Mouse (Mus musculus) neural tube, embryonic 11.5 days (tissue): Measurements from ENCODE around the gene Pdcd2l. TPM values are rescaled to one million over a fixed set of nuclear protein-coding genes. Genes with fewer than 3 reads are reported as not detected.
A peak's percentile ranks its signal among the peaks of the same experiment; 100 is the strongest.

Experiments used
- ATAC-seq: fragments of 200-750 bp; cut with Nextera tagmentation; 2 replicates; pipeline ENCODE4 v1.8.0; 2017; ENCODE audit warnings: moderate number of reproducible peaks, mild to moderate bottlenecking, moderate TSS enrichment, moderate library complexity; ENCODE audit not compliant: insufficient read depth, low FRiP score, low TSS enrichment
- DNase-seq: peaks from one replicate; pipeline ENCODE4 v3.0.0-alpha.2; 2015; ENCODE audit warnings: low spot score
- H3K27ac ChIP-seq: fragments of 300-500 bp; sonication (generic); 2 replicates; pipeline ENCODE4 v1.5.1; 2014; ENCODE audit warnings: low read depth, mild to moderate bottlenecking, low read length
- H3K27me3 ChIP-seq: fragments of 300-500 bp; sonication (generic); 2 replicates; pipeline ENCODE4 v1.6.1; 2014; ENCODE audit warnings: mild to moderate bottlenecking, low read length, mixed read lengths; ENCODE audit not compliant: control insufficient read depth, insufficient read depth
- H3K36me3 ChIP-seq: fragments of 300-500 bp; sonication (generic); 2 replicates; pipeline ENCODE4 v1.6.1; 2014; ENCODE audit warnings: mild to moderate bottlenecking, low read length, moderate library complexity, mixed read lengths; ENCODE audit not compliant: control insufficient read depth, insufficient read depth
- H3K4me1 ChIP-seq: fragments of 300-500 bp; sonication (generic); 2 replicates; pipeline ENCODE4 v1.6.1; 2014; ENCODE audit warnings: low read length, mixed read lengths; ENCODE audit not compliant: control insufficient read depth, insufficient read depth
- H3K4me2 ChIP-seq: fragments of 300-500 bp; sonication (generic); 2 replicates; pipeline ENCODE4 v1.6.1; 2014; ENCODE audit warnings: low read depth, mild to moderate bottlenecking, moderate library complexity
- H3K4me3 ChIP-seq: fragments of 300-500 bp; sonication (generic); 2 replicates; pipeline ENCODE4 v1.5.1; 2014; ENCODE audit warnings: low read depth, low read length
- H3K9ac ChIP-seq: fragments of 300-500 bp; sonication (generic); 2 replicates; pipeline ENCODE4 v1.6.1; 2014; ENCODE audit warnings: mild to moderate bottlenecking, low read length
- H3K9me3 ChIP-seq: fragments of 300-500 bp; sonication (generic); 2 replicates; pipeline ENCODE4 v1.6.1; 2016; ENCODE audit warnings: low read length; ENCODE audit not compliant: control insufficient read depth
- WGBS: fragments of 180-500 bp; shearing (Covaris S2); extraction: QIAGEN DNeasy Blood & Tissue Kit; methylation state at CpG from one replicate; pipeline ENCODE4 v1.1.7; 2014; 5-methylcytosine and 5-hydroxymethylcytosine counted together
- polyA plus RNA-seq: library from polyadenylated mRNA; unstranded; fragments of >200 nt; fragmentation: Nextera tagmentation; extraction: Ambion mirVana; gene quantifications from 2 replicates; pipeline ENCODE4 v1.2.1, GENCODE M21; 2014

Pdcd2l gene
- polyA plus RNA-seq, 1 experiment from 2014 or later: 64.4 TPM

GRCm38 (mm10) chr7:34230116-34230515, 33.7 kb upstream of the Pdcd2l start, which contains the start of gene Gpi1:
Gpi1 (minus strand) TSS chr7:34230336.
- Histone ChIP-seq H3K36me3 (peaks cover 6% of the 10 kb centered on the region; the same call in 1 of the 2 replicates), H3K9ac (peak within 1 kb of the TSS; percentile 70), H3K27me3 (no peaks in the 10 kb centered on the region), H3K9me3 (no peaks in the 10 kb centered on the region), H3K4me1 (0 out of 2 replicates have a peak, but pooled peaks cover 6% of the 10 kb centered on the region), H3K4me2 (peak within 1 kb of the TSS; percentile 75), H3K4me3 (peak within 1 kb of the TSS; percentile 61), H3K27ac (0 out of 2 replicates have a peak within 1 kb of the TSS, but pooled peaks have one; percentile 54)
- peak; percentile 93 for DNase-seq
- ATAC-seq: peak; percentile 76
- WGBS: under 1% methylated on average over 39 of the region's 39 CpGs

GRCm38 (mm10) chr7:34229691-34230111, 33.2 kb upstream of the Pdcd2l start:
- 0 out of 2 replicates have a peak, but pooled peaks cover 6% of the 10 kb centered on the region for H3K4me1 ChIP-seq
- peak overlapping the region; percentile 75 for H3K4me2 ChIP-seq
- ATAC-seq (peak; percentile 28), DNase-seq (peak; percentile 66)
- H3K36me3 ChIP-seq: peaks cover 6% of the 10 kb centered on the region; the same call in 1 of the 2 replicates
- H3K27ac ChIP-seq: 0 out of 2 replicates have a peak overlapping the region, but pooled peaks have one; percentile 54
- no peaks in the 10 kb centered on the region for H3K9me3 ChIP-seq
- under 1% methylated on average over 18 of the region's 19 CpGs for WGBS
- peak overlapping the region; percentile 61 for H3K4me3 ChIP-seq
- no peaks in the 10 kb centered on the region for H3K27me3 ChIP-seq
- H3K9ac ChIP-seq: peak overlapping the region; percentile 70

DNA sequence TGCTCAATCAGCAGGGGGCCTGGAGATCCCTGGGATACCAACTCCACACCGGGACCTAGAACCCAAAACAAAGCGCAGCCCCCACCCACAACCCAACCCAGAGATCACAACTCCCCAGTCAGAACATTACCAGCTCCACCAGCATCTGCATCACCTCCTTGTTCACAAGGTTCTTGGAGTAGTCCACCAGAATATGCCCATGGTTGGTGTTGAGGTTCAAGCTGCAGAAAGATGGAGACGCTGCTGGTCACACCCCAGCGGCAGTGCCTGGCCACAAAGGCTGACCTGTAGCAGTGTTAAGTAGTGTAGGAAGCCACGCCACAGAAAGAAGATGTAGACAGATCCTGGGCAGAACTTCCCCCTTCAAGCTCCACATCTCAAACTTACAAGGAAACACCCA, 32.7 kb upstream of the Pdcd2l start:
- DNase-seq: no peak
- Histone ChIP-seq H3K9me3 (no peaks in the 10 kb centered on the region), H3K36me3 (peaks cover 7% of the 10 kb centered on the region; the same call in 1 of the 2 replicates), H3K4me1 (0 out of 2 replicates have a peak, but pooled peaks cover 6% of the 10 kb centered on the region), H3K4me3 (peak overlapping the region; percentile 61), H3K27ac (no peak overlapping the region), H3K4me2 (peak overlapping the region; percentile 75), H3K27me3 (no peaks in the 10 kb centered on the region), H3K9ac (peak overlapping the region; percentile 70)
- WGBS: 18% methylated on average over 5 of the region's 5 CpGs
- ATAC-seq: no peak

DNA sequence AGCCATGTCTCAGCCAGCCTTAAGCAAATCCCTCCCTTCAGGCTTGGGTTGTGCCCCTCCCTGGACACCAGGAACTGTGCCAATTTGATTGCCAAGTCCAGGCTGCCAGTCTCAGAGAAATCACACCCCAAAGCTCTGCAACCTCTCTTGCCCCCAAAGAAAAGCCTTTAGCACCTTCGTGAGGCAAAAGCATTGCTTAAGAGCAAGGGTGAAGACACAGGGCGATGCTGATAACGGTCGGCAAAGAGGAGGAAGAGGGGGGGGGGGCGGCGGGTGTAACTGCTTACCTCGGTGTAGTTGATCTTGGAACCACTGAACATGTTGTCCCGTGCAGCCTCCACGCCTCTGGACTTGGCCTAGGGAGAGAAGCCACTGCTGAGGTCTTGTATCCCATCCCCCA, 32.2 kb upstream of the Pdcd2l start:
- WGBS: 64% methylated on average over 7 of the region's 9 CpGs
- H3K4me1 ChIP-seq: 0 out of 2 replicates have a peak, but pooled peaks cover 6% of the 10 kb centered on the region
- no peak overlapping the region for H3K27ac ChIP-seq
- H3K27me3 ChIP-seq: no peaks in the 10 kb centered on the region
- no peak overlapping the region; the same call in 1 of the 2 replicates for H3K9ac ChIP-seq
- ATAC-seq (no peak), DNase-seq (no peak)
- peak overlapping the region; percentile 61 for H3K4me3 ChIP-seq
- peaks cover 9% of the 10 kb centered on the region; the same call in 1 of the 2 replicates for H3K36me3 ChIP-seq
- peak overlapping the region; percentile 75 for H3K4me2 ChIP-seq
- no peaks in the 10 kb centered on the region for H3K9me3 ChIP-seq

- no peak overlapping the region for H3K27ac ChIP-seq
- no peak overlapping the region for H3K4me2 ChIP-seq
- no peaks in the 10 kb centered on the region for H3K27me3 ChIP-seq
- peaks cover 16% of the 10 kb centered on the region; the same call in 1 of the 2 replicates for H3K36me3 ChIP-seq
- DNase-seq (no peak), ATAC-seq (no peak)
- 92% methylated on average over 12 of the region's 12 CpGs for WGBS
- H3K9me3 ChIP-seq: no peaks in the 10 kb centered on the region
- no peak overlapping the region for H3K4me3 ChIP-seq
- no peak overlapping the region for H3K9ac ChIP-seq
- H3K4me1 ChIP-seq: 0 out of 2 replicates have a peak, but pooled peaks cover 6% of the 10 kb centered on the region
These were observed 30.4 kb upstream of the Pdcd2l start for GRCm38 (mm10) chr7:34226846-34227245.

GRCm38 (mm10) chr7:34226086-34226485, 29.6 kb upstream of the Pdcd2l start:
- Histone ChIP-seq H3K4me2 (no peak overlapping the region), H3K4me1 (0 out of 2 replicates have a peak, but pooled peaks cover 6% of the 10 kb centered on the region), H3K27me3 (no peaks in the 10 kb centered on the region), H3K9me3 (no peaks in the 10 kb centered on the region), H3K4me3 (no peak overlapping the region), H3K27ac (no peak overlapping the region), H3K36me3 (peaks cover 18% of the 10 kb centered on the region; the same call in 1 of the 2 replicates), H3K9ac (no peak overlapping the region)
- ATAC-seq: no peak
- 89% methylated on average over 8 of the region's 8 CpGs for WGBS
- DNase-seq: no peak

GRCm38 (mm10) chr7:34224308-34224707, 27.8 kb upstream of the Pdcd2l start:
- no peak for DNase-seq
- peaks cover 24% of the 10 kb centered on the region for H3K36me3 ChIP-seq

GRCm38 (mm10) chr7:34222340-34222739, 25.9 kb upstream of the Pdcd2l start:
- H3K4me3 ChIP-seq: no peak overlapping the region
- WGBS: 94% methylated on average over 10 of the region's 10 CpGs
- no peak for DNase-seq
- H3K27me3 ChIP-seq: no peaks in the 10 kb centered on the region
- no peaks in the 10 kb centered on the region for H3K4me1 ChIP-seq
- no peak overlapping the region for H3K9ac ChIP-seq
- no peak for ATAC-seq
- peaks cover 24% of the 10 kb centered on the region for H3K36me3 ChIP-seq
- no peak overlapping the region for H3K4me2 ChIP-seq
- no peak overlapping the region for H3K27ac ChIP-seq
- H3K9me3 ChIP-seq: no peaks in the 10 kb centered on the region

More at GRCm38 (mm10) chr7:34224308-34224707, 27.8 kb upstream of the Pdcd2l start:
- Histone ChIP-seq H3K4me1 (0 out of 2 replicates have a peak, but pooled peaks cover 4% of the 10 kb centered on the region), H3K27me3 (no peaks in the 10 kb centered on the region), H3K9ac (no peak overlapping the region), H3K4me2 (no peak overlapping the region), H3K9me3 (no peaks in the 10 kb centered on the region), H3K27ac (no peak overlapping the region), H3K4me3 (no peak overlapping the region)
- ATAC-seq: no peak
- 90% methylated on average over 6 of the region's 6 CpGs for WGBS
